Mouse (Mus musculus) erythroblast, embryonic 14.5 days (primary cell): Measurements from ENCODE around the gene Olfr911-ps1.

Experiments used
- GATA1 ChIP-seq: IDR thresholded peaks from 2 replicates; pipeline ENCODE4 v1.6.1; 2012; ENCODE audit warnings: low read length, inconsistent platforms, mixed read lengths
- TAL1 ChIP-seq: IDR thresholded peaks from 3 replicates; pipeline ENCODE4 v1.6.1; 2012; ENCODE audit warnings: low read length, inconsistent platforms, mixed read lengths

- TF ChIP-seq GATA1 (no peak), TAL1 (no peak)
Measured at GRCm38 (mm10) chr9:38537549-38537948, 16.2 kb downstream of the Olfr911-ps1 start, which contains the start of gene Olfr910.
